Mouse (Mus musculus): ENCODE measurements around the gene Unc119b. TPM values are rescaled to one million over a fixed set of nuclear protein-coding genes. Genes with fewer than 3 reads are reported as not detected.
"Not testable (repeated sequence)": the region's sequence is repeated elsewhere in the genome, so short reads cannot be mapped to it uniquely, and the experiment has no call there.

Gene Unc119b
- polyA plus RNA-seq, 1 experiment from 2014 or later: 35.1 TPM

DNA sequence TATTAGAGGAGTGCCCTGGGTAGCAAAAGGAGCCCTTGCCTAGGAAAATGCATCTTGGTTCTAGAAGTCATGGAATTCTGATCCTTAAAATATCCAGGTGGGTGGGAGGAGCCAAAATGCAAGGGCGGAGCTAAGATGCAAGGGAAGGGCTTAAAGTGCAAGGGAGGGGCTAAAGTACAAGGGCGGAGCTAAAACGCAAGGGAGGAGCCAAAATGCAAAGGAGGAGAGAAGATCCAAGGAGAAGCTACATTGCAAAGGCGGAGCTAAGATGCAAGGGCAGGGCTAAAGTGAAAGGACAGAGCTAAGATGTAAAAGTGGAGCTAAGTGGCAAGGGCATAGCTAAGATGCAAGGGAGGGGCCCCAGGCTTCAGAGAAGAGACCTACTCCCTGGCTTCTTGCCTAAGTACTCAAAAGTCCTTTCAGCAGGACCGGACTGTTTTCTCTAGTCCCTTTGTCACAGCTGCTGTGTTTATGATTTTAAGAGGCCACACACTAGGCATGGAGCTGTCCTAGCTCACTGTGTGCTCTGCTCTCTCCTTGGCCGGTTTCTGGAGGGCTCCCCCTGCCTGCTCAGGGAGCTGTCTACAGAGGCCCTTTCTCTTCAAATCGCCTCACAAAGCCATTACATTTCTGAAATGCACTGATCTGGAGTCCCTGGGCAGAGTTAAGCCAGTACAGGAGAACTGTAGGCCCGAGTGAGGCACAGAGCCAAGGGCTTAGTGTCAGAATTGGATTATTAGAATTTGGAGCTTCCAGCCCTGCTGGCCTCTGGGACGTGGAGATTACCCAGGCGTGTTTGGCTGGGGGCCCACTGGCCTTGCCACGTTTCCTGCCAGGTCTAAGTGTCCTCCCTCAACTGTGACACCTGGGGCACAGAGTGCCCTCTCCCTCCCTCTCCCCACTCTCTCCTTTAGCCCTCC, 31.4 kb upstream of the Unc119b start:
- H3K27ac ChIP-seq: peak overlapping the region; percentile 62
- ATAC-seq (replicated peaks): no peak; the same call in 1 of the 2 replicates
- no peaks in the 10 kb centered on the region for H3K36me3 ChIP-seq (replicated peaks)
- no peak overlapping the region for H3K4me2 ChIP-seq
- H3K4me1 ChIP-seq: peaks cover 10% of the 10 kb centered on the region
- WGBS: 38% methylated on average over 11 of the region's 11 CpGs
- no peak overlapping the region for H3K4me3 ChIP-seq
- no peaks in the 10 kb centered on the region for H3K27me3 ChIP-seq (replicated peaks)
- no peak overlapping the region for H3K9ac ChIP-seq
- no peaks in the 10 kb centered on the region for H3K9me3 ChIP-seq

DNA sequence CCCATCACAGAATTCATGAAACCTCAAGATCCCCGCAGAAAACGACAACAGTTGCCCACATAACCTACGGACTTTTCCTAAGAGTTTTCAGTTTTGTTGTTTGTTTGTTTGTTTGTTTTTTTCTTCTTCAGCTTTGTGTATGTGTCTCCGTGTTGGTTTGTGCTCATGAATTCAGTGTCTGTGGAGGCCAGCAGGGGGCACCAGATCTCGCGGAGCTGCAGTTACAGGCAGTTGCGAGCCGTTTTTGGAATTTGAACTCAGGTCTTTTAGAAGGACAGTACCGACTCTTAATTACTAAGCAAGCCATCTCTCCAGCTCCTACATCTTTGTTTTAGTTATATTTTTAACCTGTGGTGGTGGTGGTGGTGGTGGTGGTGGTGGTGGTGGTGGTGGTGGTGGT, 30.6 kb upstream of the Unc119b start:
- H3K4me1 ChIP-seq: peaks cover 10% of the 10 kb centered on the region
- no peak for ATAC-seq (replicated peaks)
- no peaks in the 10 kb centered on the region for H3K36me3 ChIP-seq (replicated peaks)
- no peaks in the 10 kb centered on the region for H3K27me3 ChIP-seq (replicated peaks)
- no peak overlapping the region for H3K9ac ChIP-seq
- H3K4me2 ChIP-seq: no peak overlapping the region
- H3K27ac ChIP-seq: no peak overlapping the region
- 71% methylated on average over 9 of the region's 9 CpGs for WGBS
- no peak overlapping the region for H3K4me3 ChIP-seq
- no peaks in the 10 kb centered on the region for H3K9me3 ChIP-seq

DNA sequence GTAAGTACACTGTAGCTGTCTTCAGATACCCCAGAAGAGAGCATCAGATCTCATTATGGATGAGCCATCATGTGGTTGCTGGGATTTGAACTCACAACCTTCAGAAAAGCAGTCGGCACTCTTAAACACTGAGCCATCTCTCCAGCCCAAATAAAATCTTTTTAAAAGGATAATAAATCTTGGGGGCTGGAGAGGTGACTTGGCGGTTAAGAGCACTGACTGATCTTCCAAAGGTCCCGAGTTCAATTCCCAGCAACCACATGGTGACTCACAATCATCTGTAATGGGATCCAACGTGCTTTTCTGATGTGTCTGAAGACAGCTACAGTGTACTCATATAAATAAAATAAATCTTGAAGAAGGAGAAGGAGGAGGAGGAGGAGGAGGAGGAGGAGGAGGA, 29.7 kb upstream of the Unc119b start:
- WGBS: 77% methylated on average over 4 of the region's 4 CpGs
- not testable (repeated sequence) for H3K9ac ChIP-seq

DNA sequence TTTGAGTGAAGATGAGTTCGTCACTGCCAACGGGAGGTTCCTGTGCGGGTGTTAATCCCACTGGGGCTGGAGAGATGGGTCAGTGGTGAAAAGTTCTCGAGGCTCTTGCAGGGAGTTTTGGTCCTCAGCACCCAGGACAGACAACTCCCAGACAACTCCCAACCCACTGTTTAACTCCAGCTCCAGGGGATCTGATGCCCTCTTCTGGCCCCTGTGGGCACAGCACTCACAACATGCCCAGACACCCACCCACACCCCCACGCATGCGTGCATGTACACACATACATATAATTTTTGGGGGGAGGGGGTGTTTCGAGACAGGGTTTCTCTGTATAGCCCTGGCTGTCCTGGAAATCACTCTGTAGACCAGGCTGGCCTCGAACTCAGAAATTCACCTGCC, 28.8 kb upstream of the Unc119b start:
- no peaks in the 10 kb centered on the region for H3K36me3 ChIP-seq (replicated peaks)
- 36% methylated on average over 8 of the region's 8 CpGs for WGBS
- no peaks in the 10 kb centered on the region for H3K9me3 ChIP-seq
- no peaks in the 10 kb centered on the region for H3K27me3 ChIP-seq (replicated peaks)
- no peak overlapping the region for H3K4me2 ChIP-seq
- H3K9ac ChIP-seq: no peak overlapping the region
- no peak overlapping the region for H3K4me3 ChIP-seq
- no peak overlapping the region for H3K27ac ChIP-seq
- no peak for ATAC-seq (replicated peaks)
- H3K4me1 ChIP-seq: peaks cover 16% of the 10 kb centered on the region

More for the DNA sequence above, 29.7 kb upstream of the Unc119b start:
- not testable (repeated sequence) for H3K27me3 ChIP-seq (replicated peaks); H3K4me2 ChIP-seq; H3K9me3 ChIP-seq; H3K27ac ChIP-seq; H3K36me3 ChIP-seq (replicated peaks); ATAC-seq (replicated peaks); H3K4me3 ChIP-seq
- H3K4me1 ChIP-seq: peaks cover 10% of the 10 kb centered on the region

DNA sequence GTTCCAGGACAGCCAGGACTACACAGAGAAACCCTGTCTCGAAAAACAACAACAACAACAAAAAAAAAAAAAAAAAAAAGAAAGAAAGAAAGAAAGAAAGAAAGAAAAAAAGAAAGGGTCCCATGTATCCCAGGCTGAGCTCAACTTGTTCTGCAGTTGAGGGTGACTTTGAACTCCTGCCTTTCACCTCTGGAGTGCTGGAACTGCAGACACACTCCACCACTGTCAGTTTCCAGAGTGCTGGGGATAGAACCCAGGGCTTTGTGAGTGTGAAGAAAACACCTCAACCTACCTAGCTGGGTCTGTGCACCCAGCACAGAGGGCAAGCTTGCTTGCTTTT, 27.1 kb upstream of the Unc119b start:
- H3K4me2 ChIP-seq; H3K4me3 ChIP-seq; H3K9ac ChIP-seq; ATAC-seq (replicated peaks); H3K27ac ChIP-seq; H3K36me3 ChIP-seq (replicated peaks); H3K27me3 ChIP-seq (replicated peaks); H3K9me3 ChIP-seq: not testable (repeated sequence)
- WGBS: 55% methylated on average over 1 of the region's 1 CpGs
- H3K4me1 ChIP-seq: peaks cover 22% of the 10 kb centered on the region

DNA sequence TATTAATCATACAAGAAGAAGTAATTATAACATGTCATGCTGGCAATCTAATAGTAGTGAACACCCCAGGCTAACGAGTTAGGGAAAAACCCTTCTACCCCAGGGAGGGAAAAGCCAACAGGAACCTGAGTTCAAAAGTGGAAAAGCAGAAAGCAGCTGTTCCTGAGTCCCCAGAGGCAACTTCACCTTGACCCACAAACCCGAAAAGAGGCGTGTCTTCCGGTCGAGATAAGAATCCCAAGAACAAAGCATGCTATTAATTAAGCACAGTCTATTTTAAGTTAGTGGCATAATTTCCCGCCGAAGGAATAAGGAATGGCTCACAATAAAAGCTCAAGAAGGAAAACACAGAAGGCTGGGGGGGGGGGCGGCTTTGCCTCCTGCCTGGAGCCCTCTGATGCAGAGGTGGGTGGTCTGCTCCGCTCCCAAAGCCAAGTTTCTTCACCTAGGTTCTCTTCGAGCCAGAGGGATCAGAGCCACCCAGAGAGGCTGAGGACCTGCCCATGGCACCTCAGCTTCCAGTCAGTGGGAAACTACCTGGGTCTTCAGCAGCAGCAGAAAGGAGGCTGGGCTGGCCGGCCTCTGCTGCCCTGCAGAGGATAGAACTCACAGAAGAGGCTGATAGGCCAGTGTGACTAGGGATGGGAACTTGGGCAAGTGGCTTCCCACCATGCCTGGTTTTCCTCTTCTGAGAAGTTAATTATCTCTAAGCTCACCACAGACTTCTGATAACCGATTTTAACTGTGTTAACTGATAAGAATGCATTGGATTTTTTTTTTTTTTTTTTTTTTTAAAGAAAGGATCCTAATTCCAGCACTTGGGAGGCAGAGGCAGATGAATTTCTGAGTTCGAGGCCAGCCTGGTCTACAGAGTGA, 26.5 kb upstream of the Unc119b start:
- Histone ChIP-seq H3K4me3 (no peak overlapping the region), H3K4me1 (peaks cover 24% of the 10 kb centered on the region), H3K4me2 (no peak overlapping the region), H3K36me3 (replicated peaks) (no peaks in the 10 kb centered on the region), H3K9ac (no peak overlapping the region), H3K27me3 (replicated peaks) (no peaks in the 10 kb centered on the region), H3K9me3 (no peaks in the 10 kb centered on the region), H3K27ac (no peak overlapping the region)
- 64% methylated on average over 13 of the region's 13 CpGs for WGBS
- no peak for ATAC-seq (replicated peaks)

DNA sequence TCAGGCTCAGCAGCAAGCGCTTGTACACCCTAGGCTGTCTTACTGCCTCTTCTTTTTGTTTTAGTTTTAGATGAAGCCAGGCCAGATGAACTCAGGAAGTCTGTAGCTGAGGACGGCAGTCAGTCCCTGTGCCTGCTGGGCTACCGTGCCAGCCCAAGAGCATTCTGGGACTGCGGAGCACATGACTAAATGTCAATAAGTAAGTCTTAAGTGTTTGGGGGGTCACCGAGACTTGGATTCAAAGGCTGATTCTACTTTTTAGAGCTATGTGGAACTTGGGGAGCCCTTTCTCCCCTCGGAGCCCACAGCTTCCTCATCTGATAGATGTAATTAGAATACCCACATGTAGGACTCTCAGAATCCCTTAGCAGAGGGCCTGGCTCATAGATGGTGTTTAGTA, 25.9 kb upstream of the Unc119b start:
- Histone ChIP-seq H3K27ac (no peak overlapping the region), H3K4me2 (no peak overlapping the region), H3K4me1 (peaks cover 25% of the 10 kb centered on the region), H3K9ac (no peak overlapping the region), H3K36me3 (replicated peaks) (no peaks in the 10 kb centered on the region), H3K9me3 (no peaks in the 10 kb centered on the region), H3K27me3 (replicated peaks) (no peaks in the 10 kb centered on the region), H3K4me3 (no peak overlapping the region)
- ATAC-seq (replicated peaks): no peak
- 79% methylated on average over 6 of the region's 6 CpGs for WGBS

DNA sequence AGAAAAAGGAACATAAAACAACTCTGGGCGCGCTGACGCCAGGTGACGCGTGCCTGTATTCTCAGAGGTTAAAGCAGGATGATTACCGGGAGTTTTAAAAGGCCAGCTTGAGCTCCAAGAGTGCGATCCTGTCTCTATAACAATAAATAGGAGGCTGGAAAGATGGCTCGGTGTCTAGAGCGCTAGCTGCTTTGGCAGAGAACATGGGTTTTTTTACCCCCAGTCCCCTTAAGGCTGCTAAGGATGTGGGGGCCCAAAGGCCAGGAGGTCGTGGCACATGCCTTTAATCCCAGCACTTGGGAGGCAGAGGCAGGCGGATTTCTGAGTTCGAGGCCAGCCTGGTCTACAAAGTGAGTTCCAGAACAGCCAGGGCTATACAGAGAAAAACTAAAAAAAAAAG, 24.4 kb upstream of the Unc119b start:
- H3K9ac ChIP-seq: peak overlapping the region; percentile 96
- H3K4me3 ChIP-seq: peak overlapping the region; percentile 97
- 30% methylated on average over 12 of the region's 12 CpGs for WGBS
- peaks cover 40% of the 10 kb centered on the region for H3K4me1 ChIP-seq
- no peaks in the 10 kb centered on the region for H3K27me3 ChIP-seq (replicated peaks)
- ATAC-seq (replicated peaks): no peak
- no peaks in the 10 kb centered on the region for H3K36me3 ChIP-seq (replicated peaks)
- H3K4me2 ChIP-seq: peak overlapping the region; percentile 92
- peak overlapping the region; percentile 99 for H3K27ac ChIP-seq
- no peaks in the 10 kb centered on the region for H3K9me3 ChIP-seq

DNA sequence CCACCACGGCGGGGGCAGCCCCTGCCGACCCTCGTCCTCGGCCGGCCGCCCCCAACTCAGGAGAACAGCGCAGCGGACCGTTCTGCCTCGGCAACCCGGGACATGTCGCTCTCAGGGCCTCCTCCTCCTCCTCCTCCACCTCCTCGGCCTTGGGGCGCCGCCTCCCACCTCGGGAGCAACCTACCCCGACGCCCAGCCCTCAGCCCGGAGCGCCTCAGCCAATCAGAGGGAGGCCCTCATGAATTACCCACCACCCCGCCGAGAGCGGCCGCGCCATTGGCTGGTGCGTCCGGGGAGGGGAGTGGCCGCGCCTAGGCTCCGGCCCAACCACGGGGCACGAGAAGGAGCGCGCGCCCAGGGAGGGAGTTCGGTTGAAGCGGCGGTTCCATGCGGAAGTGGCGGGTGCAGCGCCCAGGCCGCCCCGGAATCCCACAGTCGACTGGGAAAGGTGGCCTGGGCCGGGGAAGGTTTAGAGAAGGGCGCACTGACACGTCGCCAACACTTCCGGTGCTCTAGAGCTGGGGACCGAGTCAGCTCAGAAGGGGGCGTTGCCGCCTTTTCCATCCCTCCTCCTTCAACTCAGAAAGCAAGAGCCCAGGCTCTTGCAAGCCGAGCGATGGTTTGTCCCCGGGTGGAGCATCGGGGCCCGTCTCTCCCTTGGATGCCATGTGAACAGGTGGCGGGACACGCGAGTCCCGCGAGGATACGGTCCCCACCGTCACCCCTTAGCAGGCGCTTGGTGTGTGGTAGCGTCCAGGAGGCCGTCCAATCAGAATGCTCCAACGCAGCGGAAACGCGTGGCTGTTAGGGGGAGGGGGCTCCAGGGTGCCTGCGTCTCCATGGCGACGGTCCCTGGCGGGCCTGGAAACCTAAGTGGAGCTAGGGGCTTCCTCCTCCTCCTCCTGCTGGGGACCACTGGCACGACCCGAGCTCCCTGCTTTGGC, 23.5 kb upstream of the Unc119b start, which contains the start of gene Mlec:
Mlec (minus strand) TSS at position 140 of the 944 bp plus-strand sequence.
- H3K27ac ChIP-seq: peak within 1 kb of the TSS; percentile 99
- H3K36me3 ChIP-seq (replicated peaks): no peaks in the 10 kb centered on the region
- ATAC-seq (replicated peaks): peak; percentile 98
- peak within 1 kb of the TSS; percentile 92 for H3K4me2 ChIP-seq
- peak within 1 kb of the TSS; percentile 96 for H3K9ac ChIP-seq
- peak within 1 kb of the TSS; percentile 97 for H3K4me3 ChIP-seq
- peaks cover 46% of the 10 kb centered on the region for H3K4me1 ChIP-seq
- WGBS: under 1% methylated on average over 78 of the region's 78 CpGs
- no peaks in the 10 kb centered on the region for H3K27me3 ChIP-seq (replicated peaks)
- H3K9me3 ChIP-seq: no peaks in the 10 kb centered on the region

DNA sequence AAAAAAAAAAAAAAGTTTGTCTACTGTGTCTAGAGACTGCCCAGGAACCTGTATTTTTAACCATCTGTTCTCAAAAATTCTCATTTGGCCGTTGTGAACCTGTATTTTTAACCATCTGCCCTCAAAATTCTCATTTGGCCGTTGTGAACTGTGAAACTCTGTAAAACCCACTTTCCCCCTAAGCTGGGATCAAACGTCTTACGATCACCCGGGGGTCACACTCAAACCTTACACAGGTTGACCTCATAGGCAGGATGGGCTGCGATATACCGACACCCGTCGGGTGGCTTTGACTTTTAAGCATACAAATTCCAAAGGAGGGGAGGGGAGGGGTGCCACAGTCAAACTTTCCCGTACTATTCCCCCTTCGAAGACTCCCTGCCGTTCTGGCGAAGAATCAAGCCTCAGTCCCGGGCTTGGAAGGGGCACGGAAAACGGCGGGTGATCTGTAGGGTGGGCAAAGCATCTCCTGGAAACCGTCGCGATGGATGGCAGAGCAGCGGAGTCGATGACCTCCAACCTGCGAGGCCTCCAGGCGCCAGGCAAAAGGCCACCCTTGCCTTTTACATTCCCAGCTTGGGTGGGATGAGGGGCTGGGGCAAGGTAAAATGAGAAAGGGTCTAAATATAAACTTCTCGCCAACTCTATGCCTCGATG, 22.3 kb upstream of the Unc119b start:
- Histone ChIP-seq H3K27ac (no peak overlapping the region), H3K4me1 (peaks cover 51% of the 10 kb centered on the region), H3K4me3 (peak overlapping the region; percentile 97), H3K9me3 (no peaks in the 10 kb centered on the region), H3K27me3 (replicated peaks) (no peaks in the 10 kb centered on the region), H3K9ac (peak overlapping the region; percentile 96), H3K4me2 (peak overlapping the region; percentile 92), H3K36me3 (replicated peaks) (no peaks in the 10 kb centered on the region)
- WGBS: 2% methylated on average over 26 of the region's 26 CpGs
- ATAC-seq (replicated peaks): no peak

DNA sequence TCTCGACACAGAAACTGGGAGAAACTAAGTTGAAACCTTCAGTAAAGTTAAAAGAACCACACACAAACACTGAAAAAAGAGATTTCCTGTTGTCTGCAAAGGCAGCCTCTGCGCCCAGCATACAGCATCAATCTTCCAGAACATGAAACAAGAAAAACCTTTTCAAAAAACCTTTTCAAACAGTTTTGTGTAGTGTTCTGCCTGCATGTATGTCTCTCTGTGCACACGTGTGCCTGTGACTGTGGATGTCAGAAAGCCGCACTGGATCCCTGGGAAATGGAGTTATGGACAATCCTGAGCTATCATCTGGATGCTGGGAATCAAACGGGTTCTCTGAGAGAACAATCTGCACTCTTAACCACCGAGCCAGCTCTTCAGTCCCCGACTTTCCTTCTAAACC, 21.6 kb upstream of the Unc119b start:
- Histone ChIP-seq H3K4me1 (peaks cover 51% of the 10 kb centered on the region), H3K9me3 (no peaks in the 10 kb centered on the region)
- ATAC-seq (replicated peaks): no peak

More for the DNA sequence above, 21.6 kb upstream of the Unc119b start:
- WGBS: 64% methylated on average over 7 of the region's 7 CpGs
- H3K27me3 ChIP-seq (replicated peaks): no peaks in the 10 kb centered on the region
- H3K36me3 ChIP-seq (replicated peaks): no peaks in the 10 kb centered on the region
- H3K4me2 ChIP-seq: peak overlapping the region; percentile 92
- H3K4me3 ChIP-seq: peak overlapping the region; percentile 97
- peak overlapping the region; percentile 18; the same call in 1 of the 2 replicates for H3K9ac ChIP-seq
- no peak overlapping the region for H3K27ac ChIP-seq
